Mouse (Mus musculus) limb, embryonic 15.5 days (tissue): ENCODE measurements around the gene Mansc1. TPM values are rescaled to one million over a fixed set of nuclear protein-coding genes. Genes with fewer than 3 reads are reported as not detected.
A peak's percentile ranks its signal among the peaks of the same experiment; 100 is the strongest.

Experiments used
- ATAC-seq: fragments of 200-750 bp; cut with Nextera tagmentation; 2 replicates; pipeline ENCODE4 v1.8.0; 2017; ENCODE audit warnings: low read depth, moderate TSS enrichment; ENCODE audit not compliant: insufficient number of reproducible peaks, low FRiP score, low TSS enrichment
- H3K27ac ChIP-seq: fragments of 300-500 bp; sonication (generic); 2 replicates; pipeline ENCODE4 v1.5.1; 2015; ENCODE audit warnings: moderate library complexity, mild to moderate bottlenecking, inconsistent platforms
- H3K27me3 ChIP-seq: fragments of 300-500 bp; sonication (generic); 2 replicates; pipeline ENCODE4 v1.6.1; 2015; ENCODE audit warnings: inconsistent platforms
- H3K36me3 ChIP-seq: fragments of 300-500 bp; sonication (generic); 2 replicates; pipeline ENCODE4 v1.6.1; 2015; ENCODE audit warnings: inconsistent platforms
- H3K4me1 ChIP-seq: fragments of 300-500 bp; sonication (generic); 2 replicates; pipeline ENCODE4 v1.6.1; 2015; ENCODE audit warnings: inconsistent platforms
- H3K4me2 ChIP-seq: fragments of 300-500 bp; sonication (generic); 2 replicates; pipeline ENCODE4 v1.6.1; 2015; ENCODE audit warnings: mild to moderate bottlenecking, inconsistent platforms
- H3K4me3 ChIP-seq: fragments of 300-500 bp; sonication (generic); 2 replicates; pipeline ENCODE4 v1.5.1; 2015; ENCODE audit warnings: mild to moderate bottlenecking, inconsistent platforms
- H3K9ac ChIP-seq: fragments of 300-500 bp; sonication (generic); 2 replicates; pipeline ENCODE4 v1.6.1; 2015; ENCODE audit warnings: inconsistent platforms
- H3K9me3 ChIP-seq: fragments of 300-500 bp; sonication (generic); 2 replicates; pipeline ENCODE4 v1.6.1; 2016; ENCODE audit warnings: inconsistent platforms
- WGBS: fragments of 180-500 bp; shearing (Covaris S2); methylation state at CpG from one replicate; pipeline ENCODE4 v1.1.7; 2015; 5-methylcytosine and 5-hydroxymethylcytosine counted together
- polyA plus RNA-seq: library from polyadenylated mRNA; unstranded; fragments of >200 nt; fragmentation: Nextera tagmentation; extraction: Ambion mirVana; gene quantifications from 2 replicates; pipeline ENCODE4 v1.2.1, GENCODE M21; 2015

Mansc1 gene
- polyA plus RNA-seq, 1 experiment from 2014 or later = 3.3 TPM

DNA sequence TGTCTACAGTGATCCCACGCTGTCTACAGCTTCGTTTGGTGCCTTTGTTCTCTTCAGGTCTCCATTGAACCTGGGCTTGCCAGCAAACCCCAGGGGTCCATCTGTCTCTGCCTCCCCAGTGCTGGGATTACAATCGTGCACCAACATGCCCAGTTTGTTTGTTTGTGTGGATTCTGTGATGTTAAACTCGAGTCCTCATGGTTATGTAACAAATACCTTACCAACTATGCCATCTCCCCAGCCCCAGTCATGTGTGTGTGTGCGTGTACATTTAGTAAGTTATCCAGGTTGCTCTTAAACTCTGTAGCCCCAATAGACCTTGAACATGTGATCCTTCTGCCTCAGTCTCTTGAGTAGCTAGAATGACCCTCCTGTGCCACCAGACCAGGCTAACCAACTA, 46.0 kb downstream of the Mansc1 start:
- Histone ChIP-seq H3K4me2 (no peak overlapping the region), H3K9ac (no peak overlapping the region), H3K4me1 (no peaks in the 10 kb centered on the region), H3K9me3 (no peaks in the 10 kb centered on the region), H3K36me3 (no peaks in the 10 kb centered on the region), H3K27ac (no peak overlapping the region), H3K4me3 (no peak overlapping the region), H3K27me3 (no peaks in the 10 kb centered on the region)
- no peak for ATAC-seq
- 83% methylated on average over 5 of the region's 5 CpGs for WGBS

DNA sequence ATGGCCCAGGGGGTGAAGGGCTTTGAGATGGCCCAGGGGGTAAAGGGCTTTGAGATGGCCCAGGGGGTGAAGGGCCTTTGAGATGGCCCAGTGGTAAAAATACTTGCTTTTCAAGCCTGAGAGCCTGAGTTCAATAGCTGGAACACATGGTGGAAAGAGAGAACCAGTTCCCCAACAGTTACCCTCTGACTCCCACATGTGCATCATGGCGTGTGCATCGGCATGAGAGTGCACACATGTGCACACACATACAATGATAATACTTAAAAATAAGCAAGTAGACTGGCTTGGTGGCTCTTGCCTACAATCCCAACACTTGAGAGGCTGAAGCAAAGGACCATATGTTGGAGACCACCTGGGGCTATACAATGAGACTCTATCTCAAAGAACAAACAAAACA, 47.7 kb downstream of the Mansc1 start:
- 97% methylated on average over 2 of the region's 2 CpGs for WGBS
- Histone ChIP-seq H3K4me3 (no peak overlapping the region), H3K9ac (no peak overlapping the region), H3K9me3 (no peaks in the 10 kb centered on the region), H3K36me3 (no peaks in the 10 kb centered on the region), H3K27me3 (no peaks in the 10 kb centered on the region), H3K27ac (no peak overlapping the region), H3K4me1 (no peaks in the 10 kb centered on the region), H3K4me2 (no peak overlapping the region)
- ATAC-seq = no peak

DNA sequence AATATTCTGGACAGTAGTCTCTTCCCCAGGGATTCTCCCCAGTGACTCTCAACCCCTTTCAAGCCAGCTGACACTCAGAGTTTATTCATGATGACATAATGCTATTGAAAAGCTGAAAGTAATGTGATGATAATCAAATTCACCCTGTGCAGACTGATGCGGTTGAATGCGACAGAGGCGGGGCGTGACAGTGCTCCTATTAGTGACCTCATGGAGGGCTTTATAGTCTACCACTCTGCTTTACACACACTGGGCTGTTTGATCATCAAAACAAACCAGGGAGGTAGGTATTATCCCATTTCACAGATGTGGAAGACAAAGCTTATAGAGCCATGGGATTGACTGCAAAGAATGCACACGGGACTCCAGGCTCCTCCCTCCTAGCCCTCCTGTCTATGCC, 50.2 kb downstream of the Mansc1 start:
- H3K36me3 ChIP-seq = no peaks in the 10 kb centered on the region
- H3K9me3 ChIP-seq = no peaks in the 10 kb centered on the region
- H3K4me3 ChIP-seq = no peak overlapping the region
- H3K27ac ChIP-seq = no peak overlapping the region
- no peaks in the 10 kb centered on the region for H3K27me3 ChIP-seq
- WGBS = 75% methylated on average over 5 of the region's 5 CpGs
- ATAC-seq = no peak
- H3K4me2 ChIP-seq = no peak overlapping the region
- H3K4me1 ChIP-seq = no peaks in the 10 kb centered on the region
- H3K9ac ChIP-seq = no peak overlapping the region

DNA sequence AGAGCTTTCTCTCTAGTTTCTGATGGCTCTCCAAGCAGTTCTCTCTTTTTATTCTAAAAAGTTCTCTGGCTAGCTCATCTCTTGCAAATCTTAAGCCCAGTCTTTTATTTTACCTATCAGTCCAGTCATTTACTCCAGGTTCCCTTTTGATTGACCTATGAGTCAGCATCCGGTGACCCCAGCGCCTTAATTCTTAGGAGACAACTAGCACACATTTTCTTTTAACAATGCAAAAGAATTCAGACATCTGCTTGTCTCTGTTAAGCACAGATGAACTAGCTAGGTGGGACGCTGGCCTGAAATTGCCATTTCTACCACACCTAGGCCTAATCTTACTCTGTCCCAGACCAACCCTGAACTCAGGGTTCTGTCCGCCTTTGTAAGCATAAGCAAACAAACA, 52.8 kb downstream of the Mansc1 start:
- Histone ChIP-seq H3K27ac (no peak overlapping the region), H3K4me3 (no peak overlapping the region), H3K4me1 (no peaks in the 10 kb centered on the region), H3K9me3 (no peaks in the 10 kb centered on the region), H3K9ac (no peak overlapping the region), H3K36me3 (no peaks in the 10 kb centered on the region), H3K27me3 (no peaks in the 10 kb centered on the region), H3K4me2 (no peak overlapping the region)
- ATAC-seq = no peak
- 91% methylated on average over 4 of the region's 4 CpGs for WGBS

DNA sequence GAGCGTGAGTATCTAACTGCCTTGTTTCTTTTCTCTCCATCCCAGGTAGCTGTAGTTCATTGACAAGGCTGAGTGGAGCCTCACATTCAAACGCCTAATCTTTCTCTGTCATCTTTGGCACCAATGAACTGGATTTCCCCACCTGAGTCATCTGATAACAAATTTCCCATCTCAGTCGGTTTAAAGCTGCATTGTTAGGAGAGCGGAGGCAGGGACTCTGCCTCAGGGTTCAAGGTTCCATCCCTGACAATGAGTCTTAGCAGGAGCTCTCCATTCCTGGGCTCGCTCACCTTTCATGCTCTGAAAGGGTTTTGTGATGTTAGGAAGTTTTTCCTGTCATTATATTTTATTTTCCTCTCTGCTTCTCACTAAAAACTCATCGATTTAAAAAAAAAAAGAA, 54.2 kb downstream of the Mansc1 start:
- no peak overlapping the region for H3K9ac ChIP-seq
- no peaks in the 10 kb centered on the region for H3K9me3 ChIP-seq
- H3K4me2 ChIP-seq = no peak overlapping the region
- H3K36me3 ChIP-seq = no peaks in the 10 kb centered on the region
- H3K4me3 ChIP-seq = no peak overlapping the region
- ATAC-seq = no peak
- WGBS = 52% methylated on average over 6 of the region's 6 CpGs
- no peaks in the 10 kb centered on the region for H3K4me1 ChIP-seq
- H3K27ac ChIP-seq = no peak overlapping the region
- no peaks in the 10 kb centered on the region for H3K27me3 ChIP-seq

DNA sequence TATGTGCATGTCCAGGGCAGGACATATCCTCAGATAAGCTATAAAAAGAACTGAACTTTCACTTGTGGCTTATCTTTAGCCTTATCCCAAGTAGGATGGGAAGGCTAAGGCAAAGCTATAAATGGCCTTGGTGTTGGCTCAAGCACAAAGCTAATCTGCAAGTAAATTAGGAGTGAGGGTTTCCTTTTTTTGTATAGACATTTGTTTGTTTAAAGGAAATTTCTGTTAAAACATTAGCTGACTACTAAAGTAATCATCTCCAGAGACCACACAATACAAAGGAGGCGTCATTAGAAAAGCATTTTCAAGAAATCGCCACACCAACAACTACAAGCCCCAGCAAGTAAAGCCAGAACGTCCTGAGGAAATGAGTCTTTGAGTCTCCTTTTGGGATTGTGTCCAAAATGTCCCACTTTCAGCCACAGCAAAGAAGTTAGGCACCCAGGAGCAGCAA, 57.0 kb downstream of the Mansc1 start:
- H3K27ac ChIP-seq = no peak overlapping the region
- H3K4me1 ChIP-seq = no peaks in the 10 kb centered on the region
- H3K9ac ChIP-seq = no peak overlapping the region
- no peak for ATAC-seq
- H3K27me3 ChIP-seq = no peaks in the 10 kb centered on the region
- H3K4me3 ChIP-seq = no peak overlapping the region
- H3K9me3 ChIP-seq = no peaks in the 10 kb centered on the region
- no peak overlapping the region for H3K4me2 ChIP-seq
- H3K36me3 ChIP-seq = no peaks in the 10 kb centered on the region
- 51% methylated on average over 3 of the region's 3 CpGs for WGBS

DNA sequence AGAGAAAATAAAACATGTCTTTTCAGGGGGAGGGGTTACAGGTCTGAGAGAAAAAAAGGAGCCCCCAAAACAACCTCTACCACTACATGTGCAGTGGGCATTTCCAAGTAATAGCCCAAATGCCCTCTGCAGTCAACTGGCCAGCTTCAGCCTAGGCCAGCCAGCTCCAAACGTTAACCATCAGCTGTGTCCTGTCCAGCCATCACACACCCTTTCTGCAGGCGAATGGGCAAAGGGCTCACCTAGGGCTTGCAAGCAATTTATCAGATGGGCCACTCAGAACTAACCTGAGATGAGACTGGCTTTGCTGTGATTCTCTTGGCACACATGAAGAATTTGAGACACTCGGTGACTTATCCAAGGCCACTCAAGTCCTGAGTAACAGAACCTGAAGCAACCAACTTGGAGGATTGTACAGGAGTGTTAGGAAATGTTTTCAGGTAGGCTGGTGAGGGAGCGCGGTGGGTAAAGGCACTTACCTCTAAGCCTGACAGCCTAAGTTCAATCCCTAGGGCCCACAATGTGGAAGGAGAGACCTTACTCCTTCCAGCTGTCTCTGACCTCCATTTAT, 64.2 kb downstream of the Mansc1 start:
- Histone ChIP-seq H3K9ac (no peak overlapping the region), H3K27me3 (no peaks in the 10 kb centered on the region), H3K4me1 (peaks cover 8% of the 10 kb centered on the region; the same call in 1 of the 2 replicates), H3K4me2 (no peak overlapping the region), H3K4me3 (no peak overlapping the region), H3K9me3 (no peaks in the 10 kb centered on the region), H3K36me3 (no peaks in the 10 kb centered on the region), H3K27ac (no peak overlapping the region)
- 81% methylated on average over 5 of the region's 5 CpGs for WGBS
- ATAC-seq = no peak

DNA sequence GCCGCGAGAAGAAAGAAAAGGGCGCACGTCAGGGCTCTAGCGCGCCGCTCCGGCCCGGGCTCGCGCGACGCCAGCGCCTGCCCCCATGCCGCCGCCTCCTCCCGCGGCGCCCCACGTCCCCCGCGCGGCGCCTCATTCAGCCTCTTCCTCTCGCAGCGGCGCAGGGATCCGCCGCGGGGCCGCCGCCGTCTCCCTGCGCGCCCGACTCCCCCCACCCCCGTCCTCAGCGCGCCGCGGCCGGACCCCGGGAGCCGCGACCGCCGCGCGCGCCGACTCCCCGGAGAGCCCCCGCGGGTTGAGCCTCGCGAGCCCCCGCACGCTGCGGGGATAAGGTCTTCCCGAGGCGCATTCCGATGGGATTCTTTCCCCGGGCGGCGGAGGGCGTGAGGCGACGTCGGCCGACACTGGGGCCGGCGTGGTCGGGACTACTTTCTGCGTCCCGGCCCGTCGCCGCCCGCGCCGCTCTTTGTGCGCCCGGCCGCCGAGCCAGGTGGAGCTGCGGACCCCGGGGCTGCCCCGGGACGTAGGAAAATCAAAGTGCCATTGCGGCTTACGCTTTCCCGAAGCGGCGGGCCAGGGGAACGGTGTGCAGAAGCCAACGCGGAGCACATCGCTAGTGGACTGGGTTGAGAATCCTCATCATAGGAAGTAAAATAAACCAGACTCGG, 65.3 kb downstream of the Mansc1 start, which contains the start of gene Lrp6:
TSS of gene Lrp6 (minus strand) at position 148 of the 668 bp plus-strand sequence.
- Histone ChIP-seq H3K4me1 (peaks cover 13% of the 10 kb centered on the region; the same call in 1 of the 2 replicates), H3K36me3 (no peaks in the 10 kb centered on the region), H3K27ac (peak within 1 kb of the TSS; percentile 99), H3K4me2 (peak within 1 kb of the TSS; percentile 64), H3K9ac (peak within 1 kb of the TSS; percentile 99), H3K27me3 (no peaks in the 10 kb centered on the region), H3K4me3 (peak within 1 kb of the TSS; percentile 89), H3K9me3 (no peaks in the 10 kb centered on the region)
- ATAC-seq = peak; percentile 89
- WGBS = under 1% methylated on average over 93 of the region's 99 CpGs

DNA sequence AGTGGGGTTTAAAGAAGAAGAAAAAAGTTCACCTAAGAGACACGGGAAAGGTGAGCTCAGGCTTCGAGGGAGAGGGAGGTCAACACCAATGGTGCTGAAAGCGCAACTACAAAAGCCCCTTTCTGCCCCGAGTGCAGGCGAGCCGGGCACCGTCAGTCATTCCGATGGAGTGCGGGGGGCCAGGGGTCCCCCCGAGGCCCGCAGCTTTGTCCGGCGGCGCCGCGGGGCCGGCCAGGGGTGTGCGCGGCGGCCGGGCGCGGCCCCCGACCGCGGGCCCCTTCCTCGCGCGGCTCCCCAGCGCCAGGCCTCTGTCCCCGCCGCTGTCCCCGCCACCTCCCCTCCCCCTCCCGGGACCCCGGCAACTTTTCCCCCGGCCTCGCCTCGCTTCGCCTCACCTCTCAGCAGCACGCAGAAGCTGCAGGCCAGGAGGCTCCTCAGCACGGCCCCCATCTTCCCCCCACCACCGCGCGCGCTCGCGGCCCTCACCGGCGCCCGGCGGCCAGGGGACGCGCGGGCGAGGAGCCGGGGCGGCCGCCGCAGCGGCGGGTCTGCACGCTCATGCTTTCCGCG, 66.0 kb downstream of the Mansc1 start:
- no peaks in the 10 kb centered on the region for H3K36me3 ChIP-seq
- WGBS = under 1% methylated on average over 50 of the region's 64 CpGs
- H3K27me3 ChIP-seq = no peaks in the 10 kb centered on the region
- no peaks in the 10 kb centered on the region for H3K9me3 ChIP-seq
- peak overlapping the region; percentile 64 for H3K4me2 ChIP-seq
- H3K4me3 ChIP-seq = peak overlapping the region; percentile 89
- H3K4me1 ChIP-seq = peaks cover 13% of the 10 kb centered on the region; the same call in 1 of the 2 replicates
- H3K27ac ChIP-seq = peak overlapping the region; percentile 99
- H3K9ac ChIP-seq = peak overlapping the region; percentile 99
- ATAC-seq = peak; percentile 50; the same call in 1 of the 2 replicates

DNA sequence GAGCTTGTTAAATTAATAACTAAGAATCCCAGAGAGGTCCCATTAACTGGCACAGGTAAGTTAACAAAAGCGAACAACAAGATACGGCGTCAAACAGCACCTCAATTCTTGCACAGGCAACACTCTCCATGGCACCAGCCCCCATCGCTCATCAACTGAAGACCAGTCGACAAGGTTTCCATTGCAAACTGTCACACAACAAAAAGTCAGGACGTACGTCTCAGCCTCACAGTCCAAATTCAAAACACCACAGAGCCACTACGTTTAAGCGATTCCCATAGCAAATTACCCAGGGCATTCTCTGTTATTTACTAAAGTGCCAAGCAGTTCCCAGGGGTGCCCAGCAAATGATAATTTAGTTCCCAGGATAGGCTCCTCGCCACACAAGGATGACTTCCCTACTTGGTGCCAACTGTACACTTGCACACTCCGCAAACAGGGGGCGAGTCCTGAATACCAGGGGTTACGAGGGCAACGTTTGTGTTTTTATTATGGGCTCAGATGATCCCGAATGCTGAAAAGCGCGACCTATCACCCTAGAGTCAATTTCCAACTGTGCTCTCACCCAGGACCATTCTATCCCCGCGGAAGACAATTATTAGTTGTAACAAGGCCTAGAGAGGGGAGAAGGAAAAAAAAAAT, 66.6 kb downstream of the Mansc1 start:
- Histone ChIP-seq H3K9ac (peak overlapping the region; percentile 99), H3K4me2 (peak overlapping the region; percentile 64), H3K4me3 (peak overlapping the region; percentile 89), H3K36me3 (no peaks in the 10 kb centered on the region), H3K4me1 (peaks cover 15% of the 10 kb centered on the region; the same call in 1 of the 2 replicates), H3K27me3 (no peaks in the 10 kb centered on the region), H3K9me3 (no peaks in the 10 kb centered on the region), H3K27ac (peak overlapping the region; percentile 99)
- 1% methylated on average over 19 of the region's 19 CpGs for WGBS
- ATAC-seq = no peak

DNA sequence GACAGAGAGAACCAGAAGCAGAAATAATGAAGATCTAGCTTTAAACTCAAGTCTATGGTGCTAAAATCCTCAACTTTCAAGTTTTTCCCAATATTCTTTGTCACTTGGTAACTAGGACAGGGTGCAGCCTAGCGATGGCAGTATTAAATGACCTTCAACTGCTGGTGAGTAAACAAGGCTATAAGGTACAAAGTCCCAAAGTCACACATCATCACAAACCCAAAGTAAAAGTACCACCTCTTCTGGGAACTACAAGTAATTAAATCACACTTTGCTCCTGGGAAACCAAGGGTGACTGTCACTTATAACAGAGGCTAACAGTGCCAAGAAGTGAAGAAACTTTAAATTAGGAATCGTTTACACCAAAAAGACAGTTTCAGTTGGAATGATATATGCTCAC, 67.7 kb downstream of the Mansc1 start:
- no peak overlapping the region for H3K9ac ChIP-seq
- no peak for ATAC-seq
- WGBS = 37% methylated on average over 2 of the region's 2 CpGs
- H3K27me3 ChIP-seq = no peaks in the 10 kb centered on the region
- H3K4me3 ChIP-seq = no peak overlapping the region; the same call in 1 of the 2 replicates
- peaks cover 15% of the 10 kb centered on the region; the same call in 1 of the 2 replicates for H3K4me1 ChIP-seq
- no peaks in the 10 kb centered on the region for H3K9me3 ChIP-seq
- no peak overlapping the region for H3K27ac ChIP-seq
- H3K4me2 ChIP-seq = peak overlapping the region; percentile 64
- no peaks in the 10 kb centered on the region for H3K36me3 ChIP-seq

DNA sequence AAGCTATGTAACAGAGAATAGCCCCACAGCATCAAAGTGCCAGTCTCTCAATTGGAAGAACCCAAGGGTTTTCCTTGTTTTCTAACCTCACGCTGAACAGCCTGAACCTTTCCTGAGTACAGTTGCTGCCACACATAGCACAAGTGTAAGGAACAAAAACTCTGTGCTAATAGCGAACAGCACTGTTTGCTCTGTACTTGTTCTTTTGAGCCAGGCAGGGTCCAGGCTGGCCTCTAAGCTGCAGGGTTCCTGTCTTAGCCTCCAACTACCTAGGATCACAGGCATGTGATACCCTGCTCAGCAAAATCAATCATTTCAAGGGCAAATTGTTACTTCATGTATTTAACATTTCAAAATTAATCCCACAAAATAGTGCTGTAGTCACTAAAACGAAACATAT, 72.7 kb downstream of the Mansc1 start:
- Histone ChIP-seq H3K27ac (no peak overlapping the region), H3K4me2 (no peak overlapping the region), H3K9me3 (no peaks in the 10 kb centered on the region), H3K27me3 (no peaks in the 10 kb centered on the region), H3K4me1 (peaks cover 27% of the 10 kb centered on the region; the same call in 1 of the 2 replicates), H3K9ac (no peak overlapping the region), H3K4me3 (no peak overlapping the region), H3K36me3 (no peaks in the 10 kb centered on the region)
- ATAC-seq = no peak
- 78% methylated on average over 3 of the region's 3 CpGs for whole genome bisulfite sequencing
